Mouse (Mus musculus) lung, postnatal 36 days (tissue): ENCODE data around the gene Dcaf15.

ENCODE experiments used
- DNase-seq: peaks from one replicate; pipeline ENCODE4 v3.0.0; 2022; ENCODE audit warnings: mixed read lengths

Gene Dcaf15

DNA sequence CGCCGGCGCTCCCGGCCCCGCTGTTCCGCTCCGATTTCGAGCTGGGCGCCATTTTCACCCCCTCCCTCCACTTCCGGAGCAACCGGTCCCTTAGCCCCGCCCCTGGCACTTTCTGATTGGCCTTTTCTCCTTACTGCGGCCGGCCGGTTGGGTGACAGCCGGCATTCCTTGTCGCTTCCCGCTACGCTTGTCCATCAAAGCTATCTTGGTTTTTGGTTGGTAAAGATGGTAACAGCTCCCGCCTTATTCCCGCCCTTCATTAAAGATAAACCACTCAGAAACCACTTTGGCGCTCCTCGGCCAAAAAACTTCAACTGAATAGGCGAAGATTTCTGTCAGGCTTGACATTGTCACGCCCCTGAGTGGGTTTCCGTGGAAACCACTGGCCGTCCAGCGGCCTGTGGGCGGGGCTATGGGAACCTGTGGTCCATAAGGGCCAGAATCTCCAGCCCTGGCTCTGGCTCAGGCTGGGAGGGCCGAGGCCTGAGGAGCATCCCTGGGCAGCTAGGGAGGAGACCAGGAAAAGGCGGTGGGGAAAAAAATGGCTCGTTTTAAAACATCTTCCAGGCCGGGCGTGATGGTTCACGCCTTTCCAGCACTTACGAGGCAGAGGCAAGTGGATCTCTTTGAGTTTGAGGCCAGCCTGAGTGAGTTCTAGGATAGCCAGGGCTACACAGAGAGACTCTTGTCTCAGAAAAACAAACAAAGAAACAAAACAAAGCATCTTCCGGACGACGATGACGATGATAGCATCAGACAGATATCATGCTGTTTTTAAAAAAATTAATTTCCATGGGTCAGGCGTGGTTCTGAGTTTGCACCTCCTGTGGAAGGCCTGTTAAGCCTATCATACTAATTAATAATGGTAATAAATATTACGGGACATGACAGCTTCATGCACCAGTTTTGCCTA, at the start of gene Dcaf15:
Gene Dcaf15 (minus strand): TSS at position 72 of the 913 bp plus-strand sequence.
- DNase-seq: peak; percentile 99

DNA sequence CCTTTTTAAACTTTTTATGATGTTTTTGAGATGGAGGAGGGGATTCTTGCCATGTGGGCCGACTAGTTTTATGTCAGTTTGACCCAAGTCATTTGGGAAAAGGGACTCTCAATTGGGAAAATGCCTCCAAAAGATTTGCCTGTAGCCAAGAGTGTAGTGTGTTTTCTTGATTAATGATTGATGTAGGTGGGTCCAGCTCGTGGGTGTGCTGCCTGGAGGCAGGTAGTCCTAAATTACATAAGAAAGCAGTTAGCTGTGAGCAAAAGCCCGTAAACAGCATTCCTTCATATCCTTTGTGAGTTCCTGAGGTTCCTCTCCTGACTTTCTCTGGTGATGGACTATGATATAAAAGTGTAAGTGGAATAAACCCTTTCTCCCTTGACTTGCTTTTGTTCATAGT, 44.6 kb upstream of the Dcaf15 start:
- no peak for DNase-seq

DNA sequence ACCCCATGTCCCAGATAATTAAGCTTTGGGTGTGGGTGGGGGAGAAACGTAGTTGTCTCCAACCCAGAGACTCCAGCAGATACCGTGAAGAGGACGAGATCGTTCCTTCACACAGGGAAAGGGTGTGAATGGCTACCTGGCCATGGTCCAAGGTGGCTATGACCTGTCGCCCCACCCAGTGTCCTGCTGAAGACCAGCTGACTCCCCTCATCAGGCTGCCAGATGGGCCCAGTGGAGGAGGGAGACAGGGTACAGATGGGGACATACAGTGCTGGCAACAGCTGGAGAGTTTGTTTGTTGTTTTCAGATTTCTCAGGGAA, 43.9 kb upstream of the Dcaf15 start:
- DNase-seq: peak; percentile 14

DNA sequence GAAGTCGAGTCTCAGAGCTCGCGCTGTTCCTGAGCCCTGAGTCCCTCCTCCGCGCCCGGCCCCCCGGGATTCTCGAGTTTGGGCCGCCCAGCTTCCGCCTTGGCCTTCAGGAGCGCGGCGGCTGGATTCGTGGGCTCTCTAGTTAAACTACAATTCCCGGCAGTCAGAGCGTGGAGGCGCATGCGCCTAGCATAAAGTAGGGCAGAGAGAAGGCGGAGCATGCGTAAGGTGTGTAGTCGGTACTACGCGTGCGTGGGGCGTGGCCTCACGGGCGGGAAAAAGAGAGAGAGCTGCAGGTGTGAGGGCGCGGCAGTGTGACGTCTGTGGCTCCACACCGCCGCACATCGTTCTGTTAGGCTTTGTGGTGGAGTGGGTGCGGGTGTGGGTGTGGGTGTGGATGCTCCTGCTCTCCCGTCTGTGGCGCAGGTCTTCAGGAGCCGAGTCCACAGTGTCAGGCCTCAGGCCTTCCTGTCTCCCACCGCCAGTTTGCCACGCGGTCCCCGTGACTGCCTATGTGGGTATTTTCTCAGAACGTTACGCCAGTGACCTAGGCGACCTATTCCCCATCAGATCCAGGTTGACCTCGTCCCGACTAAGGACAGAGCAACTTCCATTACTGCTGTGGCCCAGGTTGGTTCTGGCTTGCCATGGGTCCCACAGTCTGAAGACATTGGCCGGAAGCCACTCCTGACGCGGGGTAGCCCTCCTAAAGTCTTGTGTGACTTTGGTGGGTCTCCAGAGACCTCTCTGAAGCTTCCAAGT, 43.4 kb upstream of the Dcaf15 start, which contains the start of the genes Cc2d1a and 4930432K21Rik:
Gene Cc2d1a (minus strand): TSS at position 168 of the 762 bp plus-strand sequence.
Gene 4930432K21Rik (plus strand): TSS at position 257 of the 762 bp plus-strand sequence.
- peak; percentile 98 for DNase-seq

DNA sequence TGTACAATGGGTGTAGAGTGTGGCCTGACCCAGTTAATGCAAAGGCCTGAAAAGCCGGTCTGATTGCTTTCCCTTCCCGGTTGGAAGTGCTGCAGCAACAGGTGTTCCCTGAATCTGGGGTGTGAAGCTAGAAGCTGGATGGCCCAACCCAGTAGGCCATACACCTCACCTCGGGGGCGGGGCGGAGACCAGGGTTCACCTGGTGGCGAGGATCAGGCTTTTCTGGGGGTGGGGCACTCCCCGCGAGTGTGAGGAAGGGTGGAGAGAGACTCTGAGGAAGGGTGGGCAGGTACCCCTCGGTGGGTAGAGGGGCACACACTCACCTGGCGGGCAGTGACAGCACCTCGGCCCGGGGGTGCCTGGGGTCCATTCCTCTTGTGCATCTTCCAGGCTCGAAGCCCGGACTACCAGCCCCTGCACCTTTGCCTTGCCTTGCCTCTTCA, 42.8 kb upstream of the Dcaf15 start:
- peak; percentile 65 for DNase-seq

DNA sequence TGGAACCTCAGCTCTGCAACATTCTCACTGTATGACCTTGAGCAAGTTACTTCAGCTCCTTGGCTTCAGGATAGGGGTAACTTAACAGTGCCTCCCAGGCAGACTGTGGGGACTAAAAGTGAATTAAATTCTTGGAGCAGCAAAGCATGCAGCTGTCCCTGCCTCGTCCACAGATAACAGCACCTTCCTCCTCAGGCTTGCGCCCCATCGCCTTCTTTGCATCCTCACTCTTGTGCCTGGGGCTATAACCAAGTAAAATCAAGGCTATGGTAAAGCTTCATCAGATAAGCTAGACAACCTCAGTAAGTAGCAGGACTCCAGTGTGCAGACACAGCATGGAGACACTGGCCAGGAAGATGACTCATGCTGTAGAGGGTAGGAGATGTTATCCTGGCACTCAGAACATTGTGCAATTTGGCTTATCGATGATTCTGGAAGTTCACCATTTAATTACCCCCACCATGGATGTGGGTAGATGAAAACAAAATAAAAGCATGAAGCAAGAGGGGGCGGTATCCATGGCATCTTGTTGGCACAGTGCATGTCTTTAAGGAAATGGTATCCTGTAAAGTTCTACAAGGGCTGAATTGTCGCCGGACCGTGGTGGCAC, 40.2 kb upstream of the Dcaf15 start:
- DNase-seq: no peak

DNA sequence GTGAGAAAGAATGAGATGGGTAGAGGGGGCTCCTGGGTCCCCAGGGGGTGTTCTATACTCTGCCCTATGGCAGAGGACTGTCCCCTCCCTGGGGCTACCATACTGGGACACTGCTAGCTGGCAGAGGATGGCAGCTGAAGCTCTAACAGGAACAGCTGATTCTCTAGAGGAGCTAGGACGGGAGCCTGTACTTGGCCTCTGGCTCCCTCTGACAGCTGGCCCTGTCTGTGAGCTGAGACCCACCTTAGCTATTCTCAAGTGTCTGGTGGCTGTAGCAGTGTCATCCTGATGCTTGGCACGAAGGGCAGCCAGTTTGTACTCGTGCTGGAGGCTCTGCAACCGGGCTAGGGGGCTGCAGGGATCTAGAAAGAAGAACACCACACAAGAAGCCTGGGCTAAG, 36.3 kb upstream of the Dcaf15 start:
- DNase-seq: no peak

DNA sequence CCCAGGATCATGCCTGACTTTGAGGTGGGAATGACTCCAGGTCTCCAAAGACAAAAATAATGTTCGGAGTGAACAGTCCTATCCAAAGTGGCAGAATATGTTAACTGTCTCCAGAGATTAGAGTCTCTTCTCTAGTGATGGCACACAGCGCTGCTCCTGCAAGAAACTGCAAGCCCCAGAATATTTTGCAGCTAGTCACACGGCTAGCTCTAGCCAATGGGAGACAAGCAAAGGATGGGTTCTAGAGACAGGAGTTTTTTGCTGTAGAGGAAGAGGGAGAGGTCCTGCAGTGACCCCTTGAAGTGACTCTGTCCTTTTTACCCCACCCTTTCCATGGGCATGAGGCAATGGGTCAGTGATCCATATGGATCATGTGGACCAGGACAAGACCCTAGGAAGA, 33.3 kb upstream of the Dcaf15 start:
- DNase-seq: no peak

DNA sequence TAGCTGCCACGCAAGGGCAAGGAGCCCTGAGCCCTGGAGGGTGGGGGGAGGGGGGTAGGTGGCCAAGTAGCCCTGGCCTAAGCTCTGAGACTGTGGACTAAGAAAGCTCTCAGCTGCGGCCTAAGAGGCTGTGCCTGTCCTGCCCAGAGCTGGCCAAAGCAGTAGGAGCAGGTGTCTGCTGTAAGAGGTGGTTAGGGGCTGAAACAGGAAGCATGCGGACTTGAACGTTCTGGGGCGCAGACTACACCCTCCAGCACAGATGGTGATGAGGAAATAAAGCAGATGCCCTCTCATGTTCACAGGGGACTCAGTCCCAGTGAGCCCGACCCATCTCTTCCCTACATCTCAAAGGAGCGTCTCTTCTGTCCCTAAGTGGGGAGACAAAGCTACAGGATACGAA, 27.7 kb upstream of the Dcaf15 start:
- DNase-seq: no peak

DNA sequence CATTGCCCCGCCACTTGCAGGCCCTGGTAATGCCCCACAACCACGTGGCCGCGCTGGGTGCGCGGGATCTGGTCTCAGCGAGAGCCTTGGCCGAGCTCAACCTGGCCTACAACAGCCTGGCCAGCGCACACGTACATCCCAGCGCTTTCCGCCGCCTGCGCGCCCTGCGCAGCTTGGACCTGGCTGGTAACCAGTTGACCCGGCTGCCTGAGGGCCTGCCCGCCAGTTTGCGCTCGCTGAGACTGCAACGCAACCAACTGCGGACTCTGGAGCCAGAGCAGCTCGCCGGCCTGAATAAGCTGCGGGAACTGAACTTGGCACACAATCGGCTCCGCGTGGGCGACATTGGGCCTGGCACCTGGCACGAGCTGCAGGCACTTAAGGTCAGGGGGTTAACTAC, 26.2 kb upstream of the Dcaf15 start:
- DNase-seq: no peak

DNA sequence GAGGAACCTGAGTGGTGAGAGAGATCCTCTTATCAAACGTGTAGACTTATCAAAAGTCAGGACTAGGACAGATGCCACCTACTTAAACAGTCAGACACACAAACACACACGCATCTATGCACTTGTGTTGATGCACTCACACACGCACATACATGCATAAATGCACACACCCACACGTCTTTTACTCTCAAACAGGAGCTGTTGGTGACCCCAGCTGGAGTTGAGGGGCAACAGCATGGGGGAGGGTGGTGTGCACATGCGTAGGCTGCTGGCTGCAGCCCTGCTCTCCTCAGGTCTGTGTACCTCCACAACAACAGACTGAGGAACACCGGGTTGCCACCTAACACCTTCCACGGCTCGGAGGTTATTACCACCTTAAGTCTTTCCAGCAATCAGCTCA, 23.7 kb upstream of the Dcaf15 start:
- no peak for DNase-seq

DNA sequence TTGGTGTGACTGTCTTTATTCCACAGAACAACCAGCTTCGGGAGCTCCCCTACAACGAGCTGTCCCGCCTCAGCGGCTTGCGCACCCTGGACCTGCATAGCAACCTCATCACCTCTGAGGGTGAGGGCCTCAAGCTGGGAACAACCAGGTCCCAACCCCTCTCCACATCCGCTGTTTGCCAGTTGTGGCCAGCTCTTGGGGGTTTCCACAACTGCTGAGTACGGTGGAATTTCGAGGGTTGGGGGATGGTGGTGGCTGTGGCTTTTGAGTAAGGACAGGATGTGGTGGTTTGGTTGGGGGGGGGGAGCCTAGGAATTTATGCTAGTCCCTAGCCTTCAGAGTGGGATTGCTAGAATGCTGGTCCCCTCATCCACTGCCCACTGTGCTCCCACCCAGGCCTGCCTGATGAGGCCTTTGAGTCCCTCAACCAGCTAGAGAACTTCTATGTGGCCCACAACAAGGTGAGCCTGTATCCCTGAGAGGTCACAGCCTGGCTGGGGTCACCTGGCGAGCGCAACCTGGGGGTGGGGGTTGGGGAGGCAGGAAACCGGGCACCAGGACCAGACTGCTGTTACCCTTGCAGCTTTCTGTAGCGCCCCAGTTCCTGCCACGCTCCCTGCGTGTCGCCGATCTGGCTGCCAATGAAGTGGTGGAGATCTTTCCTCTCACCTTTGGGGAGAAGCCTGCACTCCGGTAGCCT, 22.8 kb upstream of the Dcaf15 start:
- DNase-seq: peak; percentile 15

DNA sequence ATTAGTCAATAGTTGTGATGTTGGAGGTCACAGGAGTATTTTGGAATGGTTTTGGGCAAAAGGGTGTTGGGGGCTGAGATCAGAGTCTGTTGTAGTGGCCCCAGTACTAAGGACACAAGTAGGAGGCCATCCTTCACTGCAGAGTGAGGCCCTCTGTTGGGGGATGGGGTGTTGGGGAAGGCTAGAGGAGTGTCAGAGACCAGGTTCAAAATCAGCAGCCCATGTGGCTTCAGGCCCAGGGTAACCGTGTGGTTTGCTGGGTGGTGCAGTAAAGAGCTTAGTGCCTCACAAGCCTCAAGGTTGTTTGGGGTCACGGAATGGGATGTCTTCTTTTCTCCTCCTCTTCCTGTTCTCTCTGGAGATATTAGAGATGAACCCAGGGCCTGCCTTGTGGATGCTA, 22.2 kb upstream of the Dcaf15 start:
- DNase-seq: no peak

DNA sequence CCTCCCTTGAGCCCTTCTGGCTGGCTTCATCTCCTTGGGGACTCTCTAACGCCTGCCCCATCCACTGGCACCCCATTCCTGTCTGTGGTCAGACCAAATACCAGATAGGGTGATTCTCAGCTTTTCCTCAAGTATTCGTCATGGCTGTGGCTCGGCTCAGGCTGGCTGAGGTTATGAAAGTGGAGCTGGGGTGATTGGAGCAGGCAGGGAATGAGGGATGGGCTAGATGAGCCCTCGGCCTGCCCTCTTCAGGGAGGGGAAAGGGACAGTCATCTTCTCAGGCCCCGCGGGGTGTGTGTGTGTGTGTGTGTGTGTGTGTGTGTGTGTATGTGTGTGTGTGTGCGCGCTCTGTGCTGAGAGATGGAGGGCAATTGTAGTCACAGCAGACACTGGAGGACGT, 21.1 kb upstream of the Dcaf15 start, which contains the start of gene Podnl1:
Gene Podnl1 (plus strand): TSS at position 334 of the 400 bp plus-strand sequence.
- no peak for DNase-seq

DNA sequence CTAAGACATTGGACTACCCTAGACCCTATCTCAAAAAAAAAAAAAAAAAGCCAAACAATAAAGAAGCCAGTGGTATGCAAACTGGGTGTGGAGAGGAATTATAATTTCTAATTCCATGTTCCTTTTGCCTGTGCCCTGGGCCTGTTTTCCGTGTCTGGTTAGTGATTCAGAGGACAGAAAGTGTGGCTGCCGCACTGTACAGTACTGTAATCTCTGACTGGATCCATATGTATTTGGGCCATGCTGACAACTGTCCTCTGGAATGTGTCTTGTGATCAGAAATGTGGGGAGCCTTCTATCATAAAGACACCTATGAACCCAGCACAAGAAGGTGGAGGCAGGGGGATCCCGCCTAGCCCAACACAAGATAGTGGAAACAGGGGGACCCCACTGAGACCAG, 17.6 kb upstream of the Dcaf15 start:
- DNase-seq: no peak

DNA sequence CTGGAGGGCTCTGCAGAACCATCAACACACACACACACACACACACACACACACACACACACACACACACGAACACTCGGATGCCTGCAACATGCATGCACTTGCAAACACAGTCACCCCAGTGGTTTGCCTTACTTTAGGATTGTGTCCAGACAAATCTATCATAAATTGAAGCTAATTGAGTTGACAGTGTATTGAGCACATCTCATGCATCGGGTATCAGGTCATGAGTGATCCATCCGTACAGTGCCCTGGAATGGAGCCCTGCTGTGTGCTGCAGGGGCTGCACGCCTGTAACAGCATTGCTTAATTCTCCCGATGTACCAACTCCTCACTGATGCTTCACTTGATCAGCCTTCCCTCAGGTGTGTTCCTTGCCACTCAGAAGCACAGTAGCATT, 11.1 kb upstream of the Dcaf15 start:
- DNase-seq: no peak

DNA sequence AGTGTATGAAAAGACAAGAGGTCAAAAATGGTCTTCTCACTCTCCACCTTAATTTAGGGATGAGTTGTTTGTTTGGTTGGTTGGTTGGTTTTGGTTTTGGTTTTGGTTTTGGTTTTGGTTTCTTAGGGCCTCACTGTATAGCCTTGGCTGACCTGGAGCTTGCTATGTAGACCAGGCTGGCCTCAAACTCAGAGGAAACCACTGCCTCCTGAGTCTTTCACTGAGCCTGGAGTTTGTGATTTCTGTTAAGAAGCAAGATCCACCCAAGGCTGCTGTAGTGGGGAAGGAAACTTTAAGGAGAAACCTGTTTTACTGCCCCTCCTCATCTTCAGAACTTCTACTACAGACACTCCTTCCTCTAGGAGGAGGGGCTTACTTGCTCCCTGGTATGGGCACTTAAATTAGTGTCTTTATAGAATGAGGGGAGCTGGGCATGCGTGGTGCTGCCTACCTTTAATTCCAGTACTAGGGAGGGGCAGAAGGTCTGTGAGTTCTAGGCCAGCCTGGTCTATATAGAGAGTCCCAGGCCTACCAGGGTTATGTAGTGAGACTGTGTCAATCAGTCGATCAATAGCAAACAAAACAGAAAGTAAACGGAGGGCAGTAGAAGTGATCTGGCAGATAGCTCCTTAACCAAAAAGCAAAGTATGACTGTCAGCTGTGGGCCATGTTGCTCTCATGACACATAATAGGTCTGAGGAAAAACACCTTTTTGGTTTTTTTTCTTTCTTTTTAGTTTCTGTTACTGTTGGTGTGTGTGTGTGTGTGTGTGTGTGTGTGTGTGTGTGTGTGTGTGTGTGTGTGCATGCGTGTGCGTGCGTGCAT, 1.9 kb upstream of the Dcaf15 start:
- DNase-seq: no peak

DNA sequence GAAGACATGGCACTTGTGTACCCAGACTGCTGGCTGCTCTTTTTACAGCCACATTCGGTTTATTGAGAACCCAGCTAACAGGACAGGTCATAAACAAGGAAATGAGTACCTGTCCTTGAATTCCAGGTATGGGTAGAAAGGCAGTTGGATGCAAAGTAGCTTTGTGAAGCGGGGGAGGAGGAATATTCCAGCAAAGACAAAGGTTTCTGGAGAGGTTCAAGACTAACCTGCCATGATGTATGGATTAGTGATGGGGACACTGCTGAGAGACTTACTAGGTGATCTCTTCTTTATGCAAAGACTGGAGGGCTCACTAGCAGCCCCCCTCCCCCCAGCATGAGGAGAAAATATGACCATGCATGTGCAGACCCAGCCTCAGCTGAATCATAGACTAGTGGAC, 1.1 kb upstream of the Dcaf15 start:
- DNase-seq: no peak

DNA sequence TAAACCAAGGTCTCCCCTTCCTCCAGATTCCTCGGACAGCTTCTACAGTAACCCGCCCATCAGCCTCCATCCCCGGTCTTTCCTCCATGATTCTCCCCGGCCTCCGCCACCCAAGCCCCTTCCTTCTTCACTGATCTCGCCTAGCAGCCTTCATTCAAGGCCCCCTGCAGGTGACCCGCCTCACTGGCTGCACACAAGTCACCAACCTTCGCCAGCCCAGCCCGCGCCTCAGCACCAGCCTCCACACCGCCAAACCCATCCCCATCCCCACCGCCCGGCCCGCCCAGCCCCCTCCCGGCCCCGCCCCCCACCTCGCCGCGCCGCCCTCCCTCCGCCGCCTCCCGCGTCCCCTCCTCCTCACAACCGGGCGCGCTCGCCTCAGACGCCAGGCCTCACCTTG, 347 bp downstream of the Dcaf15 start:
- peak; percentile 66 for DNase-seq

DNA sequence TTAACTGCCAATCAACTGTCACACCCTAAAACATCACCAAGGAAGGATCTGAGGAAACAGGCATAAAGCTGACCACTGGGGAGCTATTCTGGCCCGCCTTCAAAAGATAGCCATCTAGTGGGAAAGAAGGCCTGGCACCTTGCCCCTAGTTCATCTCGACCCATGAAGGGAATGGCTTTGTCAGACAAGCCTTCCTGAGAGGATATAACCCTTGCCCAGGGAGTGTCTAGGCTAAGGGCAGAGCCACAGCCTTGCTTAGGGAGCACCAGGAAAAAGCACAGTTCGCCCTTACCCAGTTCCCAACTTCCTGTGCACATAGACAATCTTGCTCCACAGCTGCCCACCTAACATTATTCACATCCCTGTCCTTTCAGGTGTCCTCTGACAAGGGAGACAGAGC, 967 bp downstream of the Dcaf15 start:
- peak; percentile 44 for DNase-seq

DNA sequence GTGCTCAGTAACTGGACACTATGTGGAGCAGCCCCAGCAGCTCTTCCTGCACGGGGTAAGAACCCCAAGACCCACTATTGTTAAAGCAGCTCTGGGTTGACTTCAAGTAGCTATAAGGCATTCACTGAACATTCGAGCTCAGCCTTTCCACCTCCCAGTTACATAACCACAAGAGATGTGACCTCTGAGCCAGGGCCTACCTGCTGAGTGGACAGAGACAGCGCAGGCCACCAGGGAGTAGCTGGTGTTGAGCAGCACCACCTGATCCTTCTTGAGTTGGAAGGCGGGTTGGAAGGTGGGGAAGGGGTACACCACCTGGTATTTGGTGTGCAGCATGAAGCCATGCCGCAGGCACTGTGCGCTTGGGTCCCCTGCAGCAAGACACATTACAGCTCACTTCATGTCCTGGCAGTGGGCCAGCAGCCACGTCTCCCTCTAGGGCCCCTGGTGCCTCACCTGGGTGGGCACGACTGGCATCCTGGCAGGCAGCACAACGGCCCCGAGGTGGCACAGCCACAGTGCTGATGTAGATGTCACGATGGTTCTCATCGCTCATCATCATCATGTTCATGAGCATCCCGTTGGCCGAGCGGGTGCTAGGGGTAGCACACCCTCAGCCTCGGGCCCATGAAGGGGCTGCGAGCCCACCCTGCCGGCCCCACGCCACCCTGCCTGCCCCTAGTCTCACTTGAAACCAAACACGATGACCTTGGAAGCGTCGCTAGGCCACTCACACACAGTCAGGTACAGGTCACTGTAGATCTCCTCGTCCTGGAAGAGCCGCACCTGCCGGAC, 2.9 kb downstream of the Dcaf15 start:
- no peak for DNase-seq
